Mouse (Mus musculus) liver, embryonic 16.5 days (tissue): ENCODE data around the gene Gm10134. TPM values are rescaled to one million over a fixed set of nuclear protein-coding genes. Genes with fewer than 3 reads are reported as not detected.

Source experiments
- ATAC-seq: fragments of 200-750 bp; cut with Nextera tagmentation; 2 replicates; pipeline ENCODE4 v1.8.0; 2017; ENCODE audit warnings: low read depth, mild to moderate bottlenecking, moderate number of reproducible peaks, moderate library complexity
- H3K27ac ChIP-seq: fragments of 300-500 bp; sonication (generic); 2 replicates; pipeline ENCODE4 v1.5.1; 2014; ENCODE audit warnings: mild to moderate bottlenecking, low read length
- H3K27me3 ChIP-seq: fragments of 300-500 bp; sonication (generic); 2 replicates; pipeline ENCODE4 v1.6.1; 2014; ENCODE audit warnings: low read depth, low read length, mixed read lengths; ENCODE audit not compliant: control insufficient read depth, insufficient read depth
- H3K36me3 ChIP-seq: fragments of 300-500 bp; sonication (generic); 2 replicates; pipeline ENCODE4 v1.6.1; 2014; ENCODE audit warnings: mild to moderate bottlenecking; ENCODE audit not compliant: control insufficient read depth, insufficient read depth
- H3K4me1 ChIP-seq: fragments of 300-500 bp; sonication (generic); 2 replicates; pipeline ENCODE4 v1.6.1; 2014; ENCODE audit warnings: low read depth, low read length, mixed read lengths; ENCODE audit not compliant: control insufficient read depth
- H3K4me2 ChIP-seq: fragments of 300-500 bp; sonication (generic); 2 replicates; pipeline ENCODE4 v1.6.1; 2014; ENCODE audit warnings: low read depth, low read length, mixed read lengths
- H3K4me3 ChIP-seq: fragments of 300-500 bp; sonication (generic); 2 replicates; pipeline ENCODE4 v1.5.1; 2014; ENCODE audit warnings: low read depth, mild to moderate bottlenecking, low read length
- H3K9ac ChIP-seq: fragments of 300-500 bp; sonication (generic); 2 replicates; pipeline ENCODE4 v1.6.1; 2014; ENCODE audit warnings: low read depth, low read length
- H3K9me3 ChIP-seq: fragments of 300-500 bp; sonication (generic); replicated peaks from 2 replicates; pipeline ENCODE4 v1.6.1; 2016; ENCODE audit warnings: low read length; ENCODE audit not compliant: control insufficient read depth
- WGBS: fragments of 180-500 bp; shearing (Covaris S2); extraction: QIAGEN DNeasy Blood & Tissue Kit; methylation state at CpG from one replicate; pipeline ENCODE4 v1.1.7; 2014; ENCODE audit not compliant: insufficient replicate concordance; 5-methylcytosine and 5-hydroxymethylcytosine counted together
- polyA plus RNA-seq: library from polyadenylated mRNA; unstranded; fragments of >200 nt; fragmentation: Nextera tagmentation; extraction: Ambion mirVana; gene quantifications from 2 replicates; pipeline ENCODE4 v1.2.1, GENCODE M21; 2015

Gene Gm10134
- polyA plus RNA-seq, 1 experiment from 2014 or later: 1.1 TPM

DNA sequence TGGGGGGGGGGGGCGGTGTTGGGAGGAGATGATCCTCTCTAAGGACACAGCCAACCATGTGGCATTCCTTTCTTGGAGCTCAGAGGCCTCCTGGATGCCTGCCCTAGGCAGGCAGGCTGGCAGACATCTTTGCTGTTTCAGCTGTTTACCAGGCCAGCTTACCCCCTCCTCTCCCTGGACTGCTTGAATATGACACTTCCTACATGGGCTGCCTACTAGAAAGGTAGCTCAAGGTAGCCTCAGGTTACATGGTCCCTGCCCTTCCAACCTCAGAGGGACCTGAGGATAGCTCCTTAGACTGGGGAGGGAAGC lies 32.9 kb downstream of the Gm10134 start:
- Histone ChIP-seq H3K27me3 (peaks cover 3% of the 10 kb centered on the region), H3K9ac (no peak overlapping the region), H3K27ac (no peak overlapping the region; the same call in 1 of the 2 replicates), H3K9me3 (no peaks in the 10 kb centered on the region), H3K4me1 (peaks cover 11% of the 10 kb centered on the region), H3K4me2 (no peak overlapping the region), H3K4me3 (no peak overlapping the region), H3K36me3 (no peaks in the 10 kb centered on the region)
- WGBS: 42% methylated on average over 1 of the region's 1 CpGs
- no peak for ATAC-seq

GRCm38 (mm10) chr2:28539206-28539605 lies 33.3 kb downstream of the Gm10134 start:
- Histone ChIP-seq H3K27ac (no peak overlapping the region; the same call in 1 of the 2 replicates), H3K4me1 (peaks cover 11% of the 10 kb centered on the region), H3K4me3 (no peak overlapping the region), H3K9me3 (no peaks in the 10 kb centered on the region), H3K36me3 (no peaks in the 10 kb centered on the region), H3K9ac (no peak overlapping the region), H3K27me3 (peaks cover 3% of the 10 kb centered on the region), H3K4me2 (no peak overlapping the region)
- no peak for ATAC-seq
- WGBS: 61% methylated on average over 7 of the region's 7 CpGs

GRCm38 (mm10) chr2:28539949-28540348 lies 34.1 kb downstream of the Gm10134 start:
- Histone ChIP-seq H3K27me3 (no peaks in the 10 kb centered on the region; the same call in none of the 2 replicates), H3K4me2 (no peak overlapping the region), H3K27ac (no peak overlapping the region; the same call in 1 of the 2 replicates), H3K36me3 (no peaks in the 10 kb centered on the region), H3K9me3 (no peaks in the 10 kb centered on the region), H3K9ac (no peak overlapping the region), H3K4me1 (peaks cover 11% of the 10 kb centered on the region), H3K4me3 (no peak overlapping the region)
- ATAC-seq: peak; percentile 46; the same call in 1 of the 2 replicates
- 33% methylated on average over 2 of the region's 2 CpGs for WGBS

DNA sequence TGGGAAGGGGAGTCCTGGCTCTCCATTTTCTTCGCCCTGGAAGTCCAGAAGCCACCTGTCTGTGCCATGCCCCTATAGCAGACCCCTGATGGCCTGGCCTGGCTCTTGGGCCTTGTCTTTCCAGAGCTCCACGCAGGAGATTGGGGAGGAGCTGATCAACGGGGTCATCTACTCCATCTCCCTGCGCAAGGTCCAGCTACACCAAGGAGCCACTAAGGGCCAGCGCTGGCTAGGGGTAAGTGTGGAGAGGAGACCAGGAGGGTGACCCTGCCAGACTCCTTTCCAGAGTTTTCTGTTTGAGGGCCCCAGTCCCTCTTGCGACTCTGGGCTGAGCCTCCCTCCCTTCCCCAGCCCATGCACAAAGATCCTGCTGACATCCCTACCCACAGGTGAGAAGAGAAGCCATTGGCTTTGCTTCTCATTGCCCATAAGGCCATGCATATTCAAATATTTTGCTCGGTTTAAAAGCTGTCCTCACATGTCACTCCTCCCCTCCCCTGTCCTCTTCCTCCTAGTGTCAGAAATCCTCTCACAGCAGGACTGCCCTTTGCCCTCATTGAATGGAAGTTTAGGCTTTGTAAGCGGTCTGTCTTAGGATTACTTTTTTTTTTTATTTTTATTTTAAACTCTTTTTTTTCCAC lies 34.8 kb downstream of the Gm10134 start:
- no peak for ATAC-seq
- Histone ChIP-seq H3K9ac (no peak overlapping the region), H3K4me2 (no peak overlapping the region)

GRCm38 (mm10) chr2:28543894-28544293 lies 38.0 kb downstream of the Gm10134 start:
- Histone ChIP-seq H3K27me3 (no peaks in the 10 kb centered on the region), H3K4me1 (peaks cover 11% of the 10 kb centered on the region), H3K9ac (no peak overlapping the region), H3K36me3 (no peaks in the 10 kb centered on the region), H3K9me3 (no peaks in the 10 kb centered on the region), H3K27ac (no peak overlapping the region), H3K4me2 (no peak overlapping the region), H3K4me3 (no peak overlapping the region)
- no peak for ATAC-seq
- WGBS: 67% methylated on average over 8 of the region's 8 CpGs

More for the DNA sequence above, 34.8 kb downstream of the Gm10134 start:
- Histone ChIP-seq H3K4me1 (peaks cover 11% of the 10 kb centered on the region), H3K36me3 (no peaks in the 10 kb centered on the region), H3K27me3 (no peaks in the 10 kb centered on the region; the same call in 1 of the 2 replicates), H3K9me3 (no peaks in the 10 kb centered on the region), H3K27ac (no peak overlapping the region), H3K4me3 (no peak overlapping the region)
- WGBS: 50% methylated on average over 8 of the region's 8 CpGs

DNA sequence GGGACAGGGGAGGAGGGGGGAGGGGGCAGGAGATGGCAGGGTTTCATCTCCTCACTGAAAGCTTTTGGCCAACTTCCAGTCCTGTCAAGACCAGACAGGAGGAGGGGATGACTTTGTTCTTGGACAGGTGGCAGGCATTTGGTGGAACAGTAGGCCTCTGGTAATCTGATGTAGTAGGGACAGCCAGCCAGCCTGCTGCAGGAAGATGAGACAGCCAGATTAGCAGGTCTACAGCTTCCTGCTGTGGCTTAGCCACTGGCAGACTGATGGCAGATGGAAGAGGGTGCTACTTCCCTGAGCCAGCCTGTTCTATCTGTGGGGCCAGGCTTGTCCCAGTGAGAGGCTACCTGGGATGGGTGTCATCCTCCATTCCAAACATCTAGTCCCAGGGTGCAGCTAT lies 40.1 kb downstream of the Gm10134 start:
- Histone ChIP-seq H3K4me1 (no peaks in the 10 kb centered on the region), H3K36me3 (no peaks in the 10 kb centered on the region), H3K4me2 (no peak overlapping the region), H3K9ac (no peak overlapping the region), H3K9me3 (no peaks in the 10 kb centered on the region), H3K27me3 (no peaks in the 10 kb centered on the region), H3K27ac (no peak overlapping the region), H3K4me3 (no peak overlapping the region)
- no peak for ATAC-seq

- H3K36me3 ChIP-seq: no peaks in the 10 kb centered on the region
- no peak overlapping the region for H3K27ac ChIP-seq
- no peaks in the 10 kb centered on the region for H3K9me3 ChIP-seq
- no peaks in the 10 kb centered on the region for H3K27me3 ChIP-seq
- WGBS: 58% methylated on average over 6 of the region's 6 CpGs
- no peak overlapping the region for H3K4me2 ChIP-seq
- H3K4me1 ChIP-seq: no peaks in the 10 kb centered on the region
- ATAC-seq: no peak
- H3K9ac ChIP-seq: no peak overlapping the region
- H3K4me3 ChIP-seq: no peak overlapping the region
Observed at GRCm38 (mm10) chr2:28546560-28546959, 40.7 kb downstream of the Gm10134 start.

- Histone ChIP-seq H3K9ac (no peak overlapping the region), H3K4me3 (no peak overlapping the region), H3K36me3 (no peaks in the 10 kb centered on the region), H3K27ac (no peak overlapping the region), H3K4me1 (no peaks in the 10 kb centered on the region), H3K9me3 (no peaks in the 10 kb centered on the region), H3K4me2 (no peak overlapping the region), H3K27me3 (no peaks in the 10 kb centered on the region)
- ATAC-seq: peak; percentile 41; the same call in 1 of the 2 replicates
- 35% methylated on average over 11 of the region's 11 CpGs for WGBS
Observed at GRCm38 (mm10) chr2:28547237-28548172, 41.6 kb downstream of the Gm10134 start.

GRCm38 (mm10) chr2:28549157-28549556 lies 43.3 kb downstream of the Gm10134 start:
- Histone ChIP-seq H3K36me3 (no peaks in the 10 kb centered on the region), H3K9ac (no peak overlapping the region), H3K4me1 (no peaks in the 10 kb centered on the region), H3K9me3 (no peaks in the 10 kb centered on the region), H3K4me3 (no peak overlapping the region), H3K4me2 (no peak overlapping the region), H3K27me3 (no peaks in the 10 kb centered on the region), H3K27ac (no peak overlapping the region)
- 67% methylated on average over 13 of the region's 13 CpGs for WGBS
- no peak for ATAC-seq
